Mouse (Mus musculus) liver, adult (tissue): Measurements from ENCODE around the gene Arih1.

Experiments used
- GATA4 ChIP-seq: IDR thresholded peaks from 2 replicates; pipeline ENCODE4 v1.6.1; 2014; ENCODE audit warnings: mild to moderate bottlenecking, low read length; ENCODE audit not compliant: insufficient replicate concordance

The Arih1 gene

DNA sequence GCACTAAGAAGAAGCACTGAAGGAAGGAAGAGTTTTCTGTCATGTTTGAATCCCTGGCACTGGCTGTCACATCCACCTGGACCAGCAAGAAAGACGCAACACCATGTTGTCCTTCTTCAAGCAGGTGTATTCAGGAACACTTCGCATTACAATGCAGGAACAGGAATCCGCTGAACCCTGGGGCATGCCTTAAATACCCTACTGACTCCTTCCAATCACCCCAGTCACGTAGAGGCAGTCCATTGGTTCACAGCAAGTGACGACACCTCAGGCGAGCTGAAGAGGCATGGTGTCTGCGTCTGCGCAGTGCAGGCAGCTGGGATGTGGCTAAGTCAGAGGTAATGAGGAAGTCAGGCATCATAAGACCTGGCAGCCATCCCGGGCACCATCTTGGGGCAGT is 116.8 kb downstream of the Arih1 start:
- no peak for TF ChIP-seq GATA4

DNA sequence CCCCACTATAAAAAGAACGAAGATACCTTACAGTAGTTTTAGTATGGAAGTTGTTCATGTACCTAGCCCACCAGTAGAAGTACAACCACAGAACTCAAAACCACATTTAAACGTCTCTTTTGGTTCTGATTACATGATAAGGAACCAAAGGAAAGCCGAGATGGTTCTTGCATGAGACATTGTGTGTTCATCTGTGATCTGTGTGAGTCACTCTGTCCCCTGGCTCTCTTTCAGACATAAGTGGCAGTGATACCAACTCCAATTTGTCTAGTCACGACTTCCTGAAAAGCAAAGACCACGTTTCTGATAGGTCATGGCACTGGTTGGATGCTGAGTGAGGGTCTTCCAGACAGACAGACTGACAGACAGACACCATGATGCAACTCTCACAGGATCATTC is 117.2 kb downstream of the Arih1 start:
- no peak for TF ChIP-seq GATA4

DNA sequence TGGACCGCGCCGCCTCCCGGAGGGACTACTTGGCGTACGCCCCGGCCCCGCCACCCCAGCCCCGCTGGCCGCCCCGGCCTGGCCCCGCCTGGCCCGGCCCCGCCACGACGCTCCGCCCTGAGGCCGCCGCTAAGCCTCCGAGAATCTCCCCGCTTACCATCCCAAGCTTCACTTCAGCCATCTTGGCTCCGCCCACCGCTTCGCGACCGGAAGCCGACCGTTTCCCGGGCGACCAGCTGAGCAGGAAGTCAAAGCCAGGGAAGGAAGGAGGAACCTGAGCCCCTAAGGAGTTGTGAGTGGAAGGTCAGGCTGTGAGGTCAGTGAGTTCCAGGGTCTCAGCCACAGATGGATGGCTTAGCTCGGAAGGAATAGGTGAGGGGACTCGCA is 133.2 kb downstream of the Arih1 start, which contains the start of gene Bbs4:
Gene Bbs4 (minus strand): TSS at position 256 of the 387 bp plus-strand sequence.
- no peak for TF ChIP-seq GATA4

DNA sequence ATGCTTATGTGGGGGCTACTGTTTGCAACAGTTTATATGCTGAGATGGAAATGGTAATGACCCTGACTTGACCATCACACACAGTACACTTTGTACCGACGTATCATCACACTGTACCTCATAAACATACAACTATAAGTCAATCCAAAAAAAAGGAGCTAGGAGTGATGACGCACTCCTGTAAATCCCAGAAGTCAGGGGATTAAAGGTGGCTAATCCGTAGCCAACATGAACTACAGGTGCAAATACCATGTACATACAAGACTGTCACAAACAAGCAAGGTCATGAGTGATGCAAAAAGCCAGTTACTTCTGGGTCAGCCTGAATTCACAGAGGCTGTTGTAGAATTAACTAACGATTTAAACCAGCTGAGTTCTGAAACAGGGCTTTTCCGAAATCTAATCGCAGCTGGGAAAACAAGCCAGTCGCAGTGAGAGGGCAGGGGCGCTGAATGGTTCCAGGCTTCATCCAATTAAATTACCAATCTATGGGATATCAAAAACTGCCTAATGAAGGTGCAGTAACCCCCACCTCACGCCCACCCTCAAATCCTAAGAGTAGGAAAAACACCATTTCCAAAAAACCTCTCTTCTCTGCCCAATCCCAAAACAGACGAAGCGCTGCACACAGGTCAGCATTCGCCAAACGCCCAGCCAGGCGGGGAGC is 133.7 kb downstream of the Arih1 start:
- TF ChIP-seq GATA4: no peak

DNA sequence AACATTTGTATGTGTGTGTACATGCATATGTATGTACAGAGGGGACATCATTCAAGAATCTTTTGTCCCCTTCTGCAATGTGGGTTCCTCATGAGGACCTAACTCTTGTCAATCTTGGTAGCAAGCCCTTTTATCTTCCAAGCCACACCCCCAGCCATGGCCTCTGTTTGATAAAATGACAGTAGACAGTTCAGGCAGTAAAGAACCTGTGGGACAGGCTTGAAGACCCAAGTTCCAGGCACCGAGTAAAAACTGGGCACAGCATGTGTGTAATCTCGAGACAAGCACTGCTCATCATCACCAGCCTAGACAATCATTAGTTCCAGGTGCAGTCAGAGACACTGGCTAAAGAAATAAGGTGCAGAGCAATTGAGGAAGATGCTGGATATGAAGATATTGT is 140.2 kb downstream of the Arih1 start:
- no peak for TF ChIP-seq GATA4

DNA sequence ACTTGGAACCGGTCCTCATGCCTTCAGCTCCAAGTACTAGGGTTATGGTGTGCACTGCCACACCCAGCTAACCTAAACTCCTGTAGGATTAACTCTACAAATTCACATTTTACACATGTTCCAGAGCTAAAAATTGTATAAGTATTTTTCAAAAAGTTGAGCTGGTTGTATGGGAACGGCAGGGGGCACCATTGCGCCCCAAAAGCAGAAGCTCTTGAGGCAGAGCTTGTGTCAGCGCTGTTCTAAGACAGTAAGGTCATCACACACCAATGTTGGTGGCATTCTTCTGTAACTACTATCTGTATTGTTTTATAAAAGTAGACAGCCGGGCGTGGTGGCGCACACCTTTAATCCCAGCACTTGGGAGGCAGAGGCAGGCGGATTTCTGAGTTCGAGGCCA is 146.4 kb downstream of the Arih1 start:
- no peak for TF ChIP-seq GATA4

DNA sequence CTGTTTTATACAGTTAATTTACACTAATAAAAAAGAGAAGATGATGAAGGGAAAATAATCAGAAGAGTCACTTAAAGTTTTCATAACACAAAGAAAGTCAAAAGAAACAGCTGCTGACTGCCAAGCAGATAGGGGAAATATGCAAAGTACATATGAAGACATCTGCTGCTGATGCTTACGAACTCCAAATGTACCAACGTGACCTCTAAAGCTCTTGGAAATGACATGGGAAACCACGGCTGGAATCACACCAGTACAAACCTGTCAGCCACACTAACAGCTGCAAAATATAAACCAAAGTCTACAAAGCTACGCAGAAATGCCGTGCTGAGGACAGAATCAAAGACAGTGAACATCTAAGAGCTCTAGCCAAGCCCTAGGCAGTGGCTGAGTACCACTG is 147.3 kb downstream of the Arih1 start:
- TF ChIP-seq GATA4: no peak

DNA sequence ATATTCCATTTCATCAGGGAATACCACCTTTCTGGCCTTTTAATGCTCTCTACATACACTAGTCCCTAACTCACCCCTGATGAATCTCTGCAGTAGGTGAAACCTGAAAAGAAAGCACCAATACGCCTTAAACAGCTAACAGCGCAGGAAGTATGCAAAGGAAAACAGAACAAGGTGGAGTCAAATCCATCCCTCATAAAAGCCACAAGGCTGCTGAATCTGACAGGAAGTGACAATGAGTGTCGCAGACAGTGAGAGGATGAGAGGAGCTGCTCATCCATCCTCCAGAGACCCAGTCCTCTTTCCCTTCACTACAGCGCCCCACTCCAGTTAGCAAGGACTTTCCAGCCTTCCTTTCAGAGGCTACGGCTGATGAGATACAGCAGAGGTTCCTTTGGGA is 148.0 kb downstream of the Arih1 start:
- TF ChIP-seq GATA4: no peak
